ENCODE assay signal across 7 mouse cellular contexts in genomic region chr19:31426142-31426541, GRCm38 (mm10).
DNase-seq lines count a peak whose midpoint lies in the region; ATAC-seq and TF ChIP-seq lines count a peak whose summit lies in the region.

No protein-coding gene starts in this region.

- 72% methylated on average over 5 of the region's 5 CpGs for WGBS in liver, adult 2 months
- 62% methylated on average over 5 of the region's 5 CpGs for WGBS in liver, embryonic 11.5 days

- no peak overlapping the region for H3K9ac ChIP-seq in liver, adult 2 months (ENCODE audit: low read depth, low read length)
- no peak overlapping the region for H3K9ac ChIP-seq in liver, embryonic 11.5 days (ENCODE audit: low read depth, low read length)

- no peak for DNase-seq in liver, adult 2 months (ENCODE audit: extremely low read depth, low read depth, low spot score)
- no peak for DNase-seq in liver, embryonic 11.5 days (ENCODE audit: low spot score)
- no peak for DNase-seq in G1E (ENCODE audit: low spot score)
- no peak for DNase-seq in brain, embryonic 14.5 days (ENCODE audit: low read depth)
- peak; percentile 25 for DNase-seq in testis, postnatal 14 days (ENCODE audit: low spot score)
- no peak for DNase-seq in adrenal gland, adult (ENCODE audit: inconsistent age in 2 of 2, low spot score in 1 of 2)
- DNase-seq in gastrocnemius, postnatal 25 days: no peak

- H3K79me2 ChIP-seq in liver, adult 2 months (ENCODE audit: control insufficient read depth, insufficient read depth, low read length): no peaks in the 10 kb centered on the region

- no peak overlapping the region for H3K4me2 ChIP-seq in liver, embryonic 11.5 days

- H3K27ac ChIP-seq in liver, adult 2 months (replicated peaks; ENCODE audit: insufficient read depth, low read depth, low read length): no peak overlapping the region
- H3K27ac ChIP-seq in liver, embryonic 11.5 days (ENCODE audit: low read depth, low read length): no peak overlapping the region

- TF ChIP-seq CTCF in liver, adult 2 months (IDR thresholded peaks at IDR 0.05; ENCODE audit: low read depth, low read length): peak; percentile 51
- TF ChIP-seq CTCF in G1E (IDR thresholded peaks at IDR 0.05; ENCODE audit: low read depth, low read length): peak; percentile 34; the same call in 1 of the 2 replicates
- peak; percentile 45; the same call in 1 of the 2 replicates for TF ChIP-seq CTCF in brain, embryonic 14.5 days (IDR thresholded peaks at IDR 0.05; ENCODE audit: borderline replicate concordance, extremely low read depth, insufficient read depth, insufficient read length)

- no peaks in the 10 kb centered on the region for H3K4me1 ChIP-seq in liver, adult 2 months (ENCODE audit: control insufficient read depth, insufficient read depth, low read length)
- H3K4me1 ChIP-seq in liver, embryonic 11.5 days (replicated peaks; ENCODE audit: control insufficient read depth, insufficient read depth, low read length): no peaks in the 10 kb centered on the region
- no peaks in the 10 kb centered on the region for H3K4me1 ChIP-seq in G1E (ENCODE audit: insufficient read depth, low read depth, low read length)

- no peaks in the 10 kb centered on the region; the same call in 1 of the 2 replicates for H3K27me3 ChIP-seq in liver, adult 2 months (ENCODE audit: control insufficient read depth, insufficient read depth, low read length)
- no peaks in the 10 kb centered on the region for H3K27me3 ChIP-seq in liver, embryonic 11.5 days (replicated peaks; ENCODE audit: control insufficient read depth, insufficient read depth, low read length)
- H3K27me3 ChIP-seq in G1E (ENCODE audit: insufficient read depth, low read length): no peaks in the 10 kb centered on the region

- no peak overlapping the region for H3K4me3 ChIP-seq in liver, adult 2 months (ENCODE audit: insufficient read depth, low read depth, low read length)
- H3K4me3 ChIP-seq in liver, embryonic 11.5 days (ENCODE audit: low read depth, low read length): no peak overlapping the region
- H3K4me3 ChIP-seq in G1E (ENCODE audit: low read depth, low read length): no peak overlapping the region

- no peak for ATAC-seq in liver, embryonic 11.5 days (replicated peaks; ENCODE audit: low FRiP score)
- ATAC-seq in G1E (ENCODE audit: extremely low read depth, insufficient number of reproducible peaks, low FRiP score, poor library complexity, severe bottlenecking): no peak

- no peaks in the 10 kb centered on the region for H3K36me3 ChIP-seq in liver, adult 2 months (ENCODE audit: control insufficient read depth, insufficient read depth, low read length)
- H3K36me3 ChIP-seq in liver, embryonic 11.5 days (ENCODE audit: control insufficient read depth, insufficient read depth, low read length): no peaks in the 10 kb centered on the region
- H3K36me3 ChIP-seq in G1E (replicated peaks): no peaks in the 10 kb centered on the region

- no peak for TF ChIP-seq POLR2A in liver, adult 2 months (IDR thresholded peaks at IDR 0.05; ENCODE audit: extremely low read depth, insufficient read depth, low read length)
- TF ChIP-seq POLR2A in brain, embryonic 14.5 days (IDR thresholded peaks at IDR 0.05; ENCODE audit: borderline replicate concordance, extremely low read depth, insufficient read depth, insufficient read length, poor library complexity, severe bottlenecking): no peak

- no peaks in the 10 kb centered on the region for H3K9me3 ChIP-seq in liver, embryonic 11.5 days (ENCODE audit: control insufficient read depth, low read length)
- peaks cover 3% of the 10 kb centered on the region; the same call in 1 of the 2 replicates for H3K9me3 ChIP-seq in G1E (replicated peaks)
